Mouse (Mus musculus) layer of hippocampus, postnatal 25 days (tissue): ENCODE data around the gene 4930523C07Rik. TPM values are rescaled to one million over a fixed set of nuclear protein-coding genes. Genes with fewer than 3 reads are reported as not detected.

ENCODE experiments used
- DNase-seq, 2 experiments: peaks; one replicate each; pipeline ENCODE4 v3.0.0; 2022; ENCODE audit warnings: mixed read lengths in 2 of 2, low spot score in 1 of 2; ENCODE audit errors: extremely low spot score in 1 of 2
- total RNA-seq, 2 experiments: library from RNA; stranded (reverse); gene quantifications; 2 replicates each; pipeline ENCODE4 v1.2.3; 2021

4930523C07Rik gene
- total RNA-seq = 1 to 10 TPM; 1.5 to 2.8 TPM

- no peak for DNase-seq
Observed at GRCm38 (mm10) chr1:160044237-160045021, at the start of gene 4930523C07Rik. 4930523C07Rik (plus strand) TSS chr1:160044382.

GRCm38 (mm10) chr1:159997329-159997728 lies 46.9 kb upstream of the 4930523C07Rik start:
- DNase-seq = no peak

- DNase-seq = no peak
Observed at GRCm38 (mm10) chr1:159998349-159998748, 45.8 kb upstream of the 4930523C07Rik start.

GRCm38 (mm10) chr1:159999232-159999631 lies 45.0 kb upstream of the 4930523C07Rik start:
- DNase-seq = no peak

GRCm38 (mm10) chr1:160005319-160005718 lies 38.9 kb upstream of the 4930523C07Rik start:
- no peak for DNase-seq

GRCm38 (mm10) chr1:160006919-160007588 lies 37.1 kb upstream of the 4930523C07Rik start:
- DNase-seq = no peak

GRCm38 (mm10) chr1:160013042-160013441 lies 31.1 kb upstream of the 4930523C07Rik start:
- no peak for DNase-seq

- no peak for DNase-seq
Observed at GRCm38 (mm10) chr1:160024339-160024980, 19.7 kb upstream of the 4930523C07Rik start.

GRCm38 (mm10) chr1:160025146-160025894 lies 18.9 kb upstream of the 4930523C07Rik start:
- no peak for DNase-seq

- DNase-seq = no peak
Observed at GRCm38 (mm10) chr1:160025895-160026255, 18.3 kb upstream of the 4930523C07Rik start.

- DNase-seq = no peak
Observed at GRCm38 (mm10) chr1:160027939-160028338, 16.2 kb upstream of the 4930523C07Rik start.

- no peak for DNase-seq
Observed at GRCm38 (mm10) chr1:160033948-160034598, 10.1 kb upstream of the 4930523C07Rik start.

- no peak for DNase-seq
Observed at GRCm38 (mm10) chr1:160035561-160035960, 8.6 kb upstream of the 4930523C07Rik start.

- no peak for DNase-seq
Observed at GRCm38 (mm10) chr1:160036996-160037521, 7.1 kb upstream of the 4930523C07Rik start.

GRCm38 (mm10) chr1:160039951-160040645 lies 4.1 kb upstream of the 4930523C07Rik start:
- no peak for DNase-seq

- DNase-seq = no peak
Observed at GRCm38 (mm10) chr1:160041264-160041775, 2.9 kb upstream of the 4930523C07Rik start.

GRCm38 (mm10) chr1:160042351-160042750 lies 1.8 kb upstream of the 4930523C07Rik start:
- no peak for DNase-seq

GRCm38 (mm10) chr1:160043271-160043975 lies 759 bp upstream of the 4930523C07Rik start:
- no peak for DNase-seq
